Mouse (Mus musculus) heart, adult 9 months (tissue): ENCODE data around the gene Csk.

Source experiments
- DNase-seq, 2 experiments: peaks; one replicate each; pipeline ENCODE4 v3.0.0; 2022; ENCODE audit warnings: low spot score in 2 of 2

Csk gene

GRCm38 (mm10) chr9:57657843-57658242 is 4.4 kb upstream of the Csk start:
- DNase-seq = no peak

- DNase-seq = peak in 1 of 2 experiments; percentile 33
These were observed 3.4 kb upstream of the Csk start for GRCm38 (mm10) chr9:57656631-57657350.

GRCm38 (mm10) chr9:57655749-57656148 is 2.3 kb upstream of the Csk start:
- DNase-seq = peak; percentile 87 to 91

- DNase-seq = no peak
These were observed 1.5 kb upstream of the Csk start for GRCm38 (mm10) chr9:57654966-57655365.

- DNase-seq = no peak
These were observed 576 bp downstream of the Csk start for GRCm38 (mm10) chr9:57652855-57653254.

GRCm38 (mm10) chr9:57652351-57652750 is 1.1 kb downstream of the Csk start:
- no peak for DNase-seq

GRCm38 (mm10) chr9:57650786-57651311 is 2.6 kb downstream of the Csk start:
- peak in 1 of 2 experiments; percentile 43 for DNase-seq

GRCm38 (mm10) chr9:57650130-57650785 is 3.2 kb downstream of the Csk start:
- no peak for DNase-seq

GRCm38 (mm10) chr9:57647286-57648108 is 5.9 kb downstream of the Csk start:
- DNase-seq = no peak

- peak in 1 of 2 experiments; percentile 55 for DNase-seq
These were observed 6.8 kb downstream of the Csk start for GRCm38 (mm10) chr9:57646551-57647103.

- DNase-seq = peak; percentile 94 to 95
These were observed 8.2 kb downstream of the Csk start for GRCm38 (mm10) chr9:57644944-57645893.

GRCm38 (mm10) chr9:57644442-57644943 is 8.9 kb downstream of the Csk start:
- no peak for DNase-seq

- DNase-seq = peak in 1 of 2 experiments; percentile 43
These were observed 9.6 kb downstream of the Csk start for GRCm38 (mm10) chr9:57643856-57644180.

- no peak for DNase-seq
These were observed 10.1 kb downstream of the Csk start for GRCm38 (mm10) chr9:57643169-57643855.

GRCm38 (mm10) chr9:57641775-57642550 is 11.5 kb downstream of the Csk start:
- DNase-seq = no peak

- DNase-seq = no peak
These were observed 12.4 kb downstream of the Csk start for GRCm38 (mm10) chr9:57641022-57641421.

- peak; percentile 70 to 84 for DNase-seq
These were observed 13.0 kb downstream of the Csk start for GRCm38 (mm10) chr9:57640384-57640783.

GRCm38 (mm10) chr9:57639661-57640328 is 13.6 kb downstream of the Csk start:
- no peak for DNase-seq
